Mouse (Mus musculus): ENCODE measurements around the gene Gm4881.

GRCm38 (mm10) chr7:24891241-24892124 lies 52.8 kb downstream of the Gm4881 start:
- TF ChIP-seq POLR2A (IDR thresholded peaks at IDR 0.05; ENCODE audit: low read depth, low read length) (no peak), CTCF (IDR thresholded peaks at IDR 0.05; ENCODE audit: extremely low read depth, insufficient read length, insufficient replicate concordance, low read depth, low read length) (no peak)

Data from small intestine, adult 2 months (tissue).